Mouse (Mus musculus): ENCODE data around the gene Olfr38.

Olfr38 gene

GRCm38 (mm10) chr6:42756104-42756503 lies at the start of gene Olfr38:
Gene Olfr38, plus strand, starts transcription at chr6:42756404.
- DNase-seq = no peak

- DNase-seq = peak; percentile 65
Observed at GRCm38 (mm10) chr6:42709291-42710211, 46.7 kb upstream of the Olfr38 start, which contains the start of gene Tcaf1. Gene Tcaf1, minus strand, starts transcription at chr6:42710088.

GRCm38 (mm10) chr6:42714668-42715067 lies 41.5 kb upstream of the Olfr38 start:
- DNase-seq = no peak

- no peak for DNase-seq
Observed at GRCm38 (mm10) chr6:42717973-42718372, 38.2 kb upstream of the Olfr38 start.

- DNase-seq = no peak
Observed at GRCm38 (mm10) chr6:42739071-42739470, 17.1 kb upstream of the Olfr38 start, which contains the start of gene Olfr453. Gene Olfr453, plus strand, starts transcription at chr6:42739371.

GRCm38 (mm10) chr6:42742303-42742702 lies 13.9 kb upstream of the Olfr38 start:
- no peak for DNase-seq

- DNase-seq = no peak
Observed at GRCm38 (mm10) chr6:42747846-42748245, 8.4 kb upstream of the Olfr38 start.

- DNase-seq = no peak
Observed at GRCm38 (mm10) chr6:42777066-42777465, 20.9 kb downstream of the Olfr38 start.

GRCm38 (mm10) chr6:42784793-42785192 lies 28.6 kb downstream of the Olfr38 start, which contains the start of gene Olfr452:
Gene Olfr452, plus strand, starts transcription at chr6:42785093.
- no peak for DNase-seq

- no peak for DNase-seq
Observed at GRCm38 (mm10) chr6:42790247-42790948, 34.2 kb downstream of the Olfr38 start.

- no peak for DNase-seq
Observed at GRCm38 (mm10) chr6:42790949-42791556, 34.8 kb downstream of the Olfr38 start.

- no peak for DNase-seq
Observed at GRCm38 (mm10) chr6:42794982-42795381, 38.8 kb downstream of the Olfr38 start.

GRCm38 (mm10) chr6:42811639-42812038 lies 55.4 kb downstream of the Olfr38 start, which contains the start of gene Olfr450:
Gene Olfr450, plus strand, starts transcription at chr6:42811939.
- DNase-seq = no peak

Data from kidney, adult 11 months (tissue).